Mouse (Mus musculus): Measurements from ENCODE around the gene Scd2. TPM values are rescaled to one million over a fixed set of nuclear protein-coding genes. Genes with fewer than 3 reads are reported as not detected.

Scd2 gene
- total RNA-seq, 4 experiments from 2014 or later = 702 to 768 (median 723) TPM

Small RNA genes lying within 50 kb of the gene (microRNA-seq; reads per million reads assigned to microRNA genes)
- 0.66 to 1.3 reads per million in 2 experiments for gene Mir5114

Other genes with a start within 250 kb of the Scd2 start
- 10 to 100 TPM; 23.2 to 26.1 (median 25.1) TPM for gene Erlin1, start 223.9 kb upstream of the Scd2 start, total RNA-seq (2022)
- gene Chuk, start 186.2 kb upstream of the Scd2 start, total RNA-seq (2022) = 10 to 100 TPM; 39.6 to 46.5 (median 44.0) TPM
- gene Cwf19l1, start 157.8 kb upstream of the Scd2 start, total RNA-seq (2022) = 10 to 100 TPM; 18.1 to 22.0 (median 19.1) TPM
- 10 to 100 TPM; 53.2 to 61.1 (median 58.7) TPM for gene Bloc1s2, start 147.2 kb upstream of the Scd2 start, total RNA-seq (2022)
- gene Pkd2l1, start 101.2 kb upstream of the Scd2 start, total RNA-seq (2022) = under 1 TPM; 0.17 to 0.59 (median 0.44) TPM
- 1 to 10 TPM; 2.9 to 3.8 (median 3.1) TPM for gene Scd3, start 90.4 kb upstream of the Scd2 start, total RNA-seq (2022)
- gene Scd4, start 39.4 kb downstream of the Scd2 start, total RNA-seq (2022) = 1 to 10 TPM; 2.3 to 3.4 (median 2.8) TPM
- 100 to 1,000 TPM; 171 to 176 (median 174) TPM for gene Scd1, start 114.2 kb downstream of the Scd2 start, total RNA-seq (2022)
- under 1 TPM; 0.30 to 0.78 (median 0.58) TPM for gene Wnt8b, start 199.8 kb downstream of the Scd2 start, total RNA-seq (2022)